Mouse (Mus musculus): ENCODE results near the gene Nmrk2. TPM values are rescaled to one million over a fixed set of nuclear protein-coding genes. Genes with fewer than 3 reads are reported as not detected.

The Nmrk2 gene
- polyA plus RNA-seq (2014; fragmentation: Illumina TruSeq; extraction: RNeasy Lipid Tissue Mini Kit (QIAGEN cat#74804); ENCODE audit: insufficient read depth, low read depth, low replicate concordance): not detected

DNA sequence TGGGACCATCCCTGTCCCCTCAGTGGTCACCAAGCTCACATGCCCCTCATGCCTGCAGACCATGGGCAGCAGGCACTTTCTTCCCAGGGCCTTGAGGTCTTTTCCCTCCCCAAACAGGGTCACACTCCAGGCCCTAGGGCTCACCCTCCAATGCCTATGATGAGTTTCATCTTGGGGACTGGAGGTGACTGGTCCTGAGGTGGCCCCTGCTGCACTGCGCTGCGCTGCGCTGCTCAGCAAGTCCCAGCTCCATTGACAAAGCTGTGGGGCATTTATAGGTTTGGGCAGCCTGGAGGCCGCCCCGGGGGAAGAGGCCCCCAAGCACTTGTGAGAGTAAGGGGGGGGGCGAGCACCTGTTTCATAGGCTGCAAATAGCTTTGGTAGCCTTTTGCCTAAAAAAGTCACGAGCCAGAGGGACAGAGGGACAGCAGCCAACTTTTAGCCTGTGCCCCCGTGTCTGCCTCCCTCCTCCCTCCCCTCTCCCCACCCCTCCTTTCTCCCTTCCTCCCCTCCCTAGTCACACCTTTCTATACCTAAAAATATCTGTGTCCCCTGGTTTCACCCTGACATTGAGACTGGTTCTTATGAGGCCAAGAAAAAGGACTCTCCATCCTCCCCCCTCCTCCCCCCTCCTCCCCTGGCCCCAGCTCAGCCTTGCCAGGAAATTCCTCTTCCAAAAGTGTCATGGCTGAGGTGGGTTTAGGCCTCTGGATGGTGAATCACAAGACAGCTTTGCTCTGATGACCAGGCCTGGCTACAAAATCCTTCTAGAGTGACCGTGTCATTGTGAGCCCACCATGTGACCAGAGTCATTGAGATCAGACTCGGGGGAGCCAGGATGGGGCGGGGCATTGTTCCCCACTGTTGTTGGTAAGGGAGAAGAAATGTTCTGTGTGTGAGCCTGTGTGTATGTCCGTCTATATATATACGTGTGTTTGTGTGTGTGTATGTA lies at the start of gene Nmrk2:
Gene Nmrk2, minus strand, starts transcription at position 245 of the 952 bp plus-strand sequence.

DNA sequence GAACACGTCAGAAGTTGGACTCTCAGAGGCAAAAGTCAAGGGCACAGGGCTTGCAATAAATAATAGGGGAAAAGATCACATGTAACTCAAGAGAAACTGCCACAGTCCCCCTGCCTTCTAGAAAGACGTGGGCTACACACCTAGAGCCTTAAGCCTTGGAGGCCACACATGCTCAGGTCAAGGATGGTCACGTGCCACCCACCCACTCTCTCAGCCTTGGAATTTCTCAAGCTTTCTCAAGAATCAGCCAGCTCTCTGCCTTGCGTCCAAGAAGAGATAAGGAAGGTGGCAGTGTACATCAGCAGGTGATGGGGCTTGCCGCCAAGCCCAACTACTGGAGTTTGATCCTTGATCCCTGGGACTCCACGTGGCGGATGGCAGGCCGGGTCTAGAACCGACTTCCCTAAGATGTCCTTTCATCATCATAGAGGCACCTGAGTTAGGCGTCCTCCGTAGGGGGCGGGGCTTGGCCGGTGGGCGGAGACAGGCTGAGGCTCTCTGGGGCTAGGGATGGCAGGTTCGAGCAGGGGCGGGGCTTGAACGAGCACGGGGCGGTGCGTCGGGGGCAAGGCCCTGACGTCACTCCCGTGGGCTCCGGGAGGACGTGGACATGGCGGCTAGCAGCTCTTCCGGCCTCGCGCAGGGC lies 30.9 kb upstream of the Nmrk2 start, which contains the start of gene Zfr2:
Gene Zfr2, plus strand, starts transcription at position 576 of the 646 bp plus-strand sequence.

DNA sequence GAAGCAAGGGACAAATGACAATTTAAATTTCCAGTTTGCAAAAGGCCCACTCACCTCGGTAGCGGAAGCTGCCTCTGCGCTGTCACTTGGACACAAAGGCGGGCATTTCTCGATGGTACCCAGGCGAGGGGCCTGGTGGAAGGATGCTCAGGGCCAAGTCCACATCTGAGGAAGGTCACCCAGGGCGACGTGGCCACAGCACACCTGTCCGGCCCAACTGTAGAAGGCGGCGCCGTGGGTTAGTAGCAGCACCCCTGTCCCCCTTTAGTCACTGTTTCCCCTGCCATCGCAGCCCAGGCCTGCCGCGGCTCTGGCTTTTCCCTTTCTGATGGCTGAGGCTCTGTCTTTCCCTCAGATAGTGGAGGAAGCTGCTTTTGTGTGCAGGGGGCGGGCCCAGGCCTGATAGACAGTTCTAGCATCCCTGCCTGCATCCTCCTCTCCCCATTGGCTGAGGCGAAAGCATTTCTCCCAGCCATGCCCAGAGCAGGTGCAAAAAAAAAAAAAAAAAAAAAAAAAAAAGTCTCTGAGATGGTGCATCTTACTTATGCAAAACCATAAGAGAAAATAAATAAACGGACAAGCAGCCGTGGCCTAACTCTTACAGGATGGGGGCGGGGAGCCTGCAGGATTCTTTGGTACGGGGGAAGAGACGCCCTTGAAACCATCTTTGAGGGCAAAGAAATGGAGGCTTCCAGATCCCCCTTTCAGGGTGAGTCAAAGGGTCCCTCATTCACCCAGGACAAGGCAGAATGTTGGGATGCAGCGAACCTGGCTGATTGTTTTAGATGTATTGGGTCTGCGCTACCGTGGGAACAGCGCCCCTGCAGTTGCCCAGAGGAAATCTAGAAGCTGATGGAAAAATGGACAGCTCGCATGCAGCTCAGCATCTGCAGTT lies 28.8 kb upstream of the Nmrk2 start, which contains the start of gene Atcay:
Gene Atcay, minus strand, starts transcription at position 396 of the 895 bp plus-strand sequence.

DNA sequence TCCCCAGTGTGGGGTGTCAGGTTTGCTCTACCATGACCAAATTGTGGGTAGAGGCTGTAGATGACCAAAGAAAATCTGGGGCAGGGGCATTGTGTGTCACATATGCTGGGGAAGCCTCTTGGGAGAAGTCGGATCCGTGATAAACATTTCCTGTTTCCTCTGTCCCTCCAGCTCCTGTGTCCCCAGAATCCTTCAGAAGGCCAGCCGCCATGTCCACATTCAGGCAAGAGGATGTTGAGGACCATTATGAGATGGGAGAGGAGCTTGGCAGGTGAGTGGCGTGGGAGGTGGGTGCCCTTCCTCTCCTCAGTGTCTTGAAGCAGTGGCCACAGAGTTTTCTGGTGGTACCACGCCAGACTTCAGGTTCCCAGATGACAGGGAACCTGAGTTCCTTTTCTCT lies 18.0 kb downstream of the Nmrk2 start, which contains the start of gene 4930442H23Rik:
Gene 4930442H23Rik, minus strand, starts transcription at position 45 of the 400 bp plus-strand sequence.

DNA sequence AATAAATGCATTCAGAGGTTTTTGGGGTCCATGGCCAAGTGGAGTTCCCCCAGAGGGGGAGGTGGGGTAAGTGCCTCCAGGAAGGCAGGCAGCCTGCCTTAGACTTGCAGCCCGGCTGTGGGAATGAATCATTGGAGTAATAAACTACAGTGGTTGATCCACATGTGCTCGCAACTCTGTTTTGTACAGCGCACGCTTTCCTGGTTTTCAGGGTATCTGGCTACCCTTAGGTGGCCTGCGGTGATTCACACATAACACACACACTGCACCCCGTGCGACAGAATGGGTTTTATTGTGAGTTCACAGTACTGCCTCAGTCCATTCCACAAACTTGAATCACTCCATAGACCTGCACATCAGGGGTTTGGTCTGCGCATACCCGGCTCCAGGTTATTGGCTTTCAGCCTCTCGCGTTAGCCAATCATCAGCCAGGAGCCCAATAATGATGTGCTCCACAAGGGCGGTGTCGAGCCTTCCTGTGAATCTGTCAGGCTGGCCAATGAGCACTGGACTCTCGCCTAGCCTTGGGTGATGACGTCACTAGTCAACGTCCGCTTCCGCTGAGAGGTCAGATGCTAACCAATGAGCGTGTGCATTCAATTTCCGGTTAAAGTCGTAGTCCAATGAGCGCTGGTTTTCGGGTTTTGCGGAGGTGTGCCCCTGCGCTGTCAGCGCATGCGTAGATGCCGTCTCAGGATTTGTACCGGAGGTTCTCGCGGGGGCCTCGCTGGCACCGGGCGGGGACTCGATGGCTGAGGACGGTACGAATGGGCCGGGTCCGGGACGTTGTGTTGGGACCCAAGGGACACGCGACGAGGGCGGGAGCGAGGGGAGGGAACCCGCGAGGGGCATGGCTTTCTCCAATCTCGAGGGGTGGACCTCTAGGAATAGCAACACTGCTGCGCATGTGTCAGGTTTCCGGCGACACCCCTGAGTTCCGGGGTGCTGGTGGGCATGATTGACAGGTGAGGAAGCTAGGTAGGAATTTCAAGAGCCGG lies 19.2 kb downstream of the Nmrk2 start, which contains the start of gene Dapk3:
Gene Dapk3, plus strand, starts transcription at position 670 of the 998 bp plus-strand sequence.

DNA sequence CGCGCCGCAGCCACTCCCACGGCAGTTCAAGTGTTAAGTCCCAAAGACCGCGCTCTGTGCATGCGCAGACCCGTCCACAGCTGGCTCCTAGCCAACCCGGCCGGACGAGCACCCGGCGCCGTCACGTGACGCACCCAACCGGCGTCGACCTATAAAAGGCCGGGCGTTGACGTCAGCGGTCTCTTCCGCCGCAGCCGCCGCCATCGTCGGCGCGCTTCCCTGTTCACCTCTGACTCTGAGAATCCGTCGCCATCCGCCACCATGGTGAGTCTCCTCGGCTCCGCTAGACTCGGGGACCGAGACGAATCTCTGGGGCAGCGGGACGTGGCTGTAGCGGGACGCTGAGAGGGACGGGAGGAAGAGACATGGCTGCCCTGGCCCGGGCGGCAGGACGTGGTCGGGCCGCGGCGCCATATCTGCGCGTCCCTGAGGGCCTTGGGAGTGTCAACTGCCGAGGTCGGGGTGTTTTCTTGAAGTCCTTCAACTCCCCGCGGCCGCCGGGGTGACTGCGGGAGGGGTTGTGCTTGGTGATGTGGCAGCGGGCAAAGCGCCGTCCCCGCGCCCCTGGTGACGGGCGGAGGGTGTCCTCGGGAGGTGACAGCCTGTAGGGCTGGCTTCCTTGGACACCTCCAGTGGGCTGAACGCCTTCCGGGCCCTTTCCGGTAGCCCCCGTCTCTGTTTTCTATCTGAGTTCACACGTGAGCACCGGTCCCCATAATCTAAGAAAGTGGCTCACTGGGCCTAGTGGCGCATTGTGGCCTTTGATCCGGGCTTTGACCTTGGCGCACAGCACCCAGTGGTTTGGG lies 25.2 kb downstream of the Nmrk2 start, which contains the start of gene Eef2:
Gene Eef2, plus strand, starts transcription at position 166 of the 806 bp plus-strand sequence.

DNA sequence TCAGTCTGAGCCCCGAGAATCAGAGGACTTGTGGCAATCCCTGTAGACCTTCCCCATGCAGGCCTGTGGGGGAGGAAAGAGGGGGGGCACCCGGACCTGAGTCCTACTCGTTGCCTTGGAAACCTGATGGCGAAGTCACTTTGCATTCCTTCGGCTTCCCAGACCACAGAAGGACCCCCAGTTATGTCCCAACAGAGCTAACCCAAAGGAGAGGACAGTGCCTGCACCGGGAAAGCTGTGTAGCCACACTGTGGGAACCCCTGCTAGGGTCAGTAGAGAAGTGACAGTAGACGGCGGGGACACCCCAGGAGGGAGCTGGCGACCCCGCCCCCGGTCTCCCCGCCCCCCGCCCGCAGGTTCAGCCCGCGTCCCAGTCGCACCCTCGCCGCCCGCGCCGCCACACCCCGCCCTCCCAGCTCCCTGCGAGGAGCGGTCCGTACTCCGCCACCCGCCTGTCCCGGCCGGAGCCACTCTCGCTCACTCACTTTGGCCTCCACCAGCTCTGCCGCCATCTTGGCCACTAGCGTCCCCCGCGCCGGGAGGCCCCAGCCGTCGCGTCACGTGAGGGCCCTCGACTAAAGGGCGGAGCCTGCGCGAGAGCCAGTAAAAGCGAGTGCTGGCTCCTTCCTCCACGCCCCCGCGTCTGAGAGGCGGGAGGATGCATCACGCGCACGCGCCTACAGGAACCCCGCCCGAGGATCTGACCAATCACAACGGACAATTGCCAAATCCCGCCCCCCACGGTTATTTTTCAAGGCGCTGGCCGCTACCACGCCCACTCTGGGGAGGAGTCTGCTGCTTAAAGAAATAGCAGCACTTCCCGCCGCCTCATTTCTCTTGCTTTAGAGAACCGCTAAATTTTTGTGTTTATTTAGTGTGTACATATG lies 34.4 kb downstream of the Nmrk2 start, which contains the start of gene Pias4:
Gene Pias4, minus strand, starts transcription at position 724 of the 887 bp plus-strand sequence.

Other genes starting within 250 kb of the Nmrk2 start
- gene Gng7, start 187.1 kb downstream of the Nmrk2 start, polyA plus RNA-seq (2014; fragmentation: Illumina TruSeq; extraction: RNeasy Lipid Tissue Mini Kit (QIAGEN cat#74804); ENCODE audit: insufficient read depth, low read depth, low replicate concordance): 1.2 TPM
- gene Diras1, start 176.4 kb downstream of the Nmrk2 start, polyA plus RNA-seq (2014; fragmentation: Illumina TruSeq; extraction: RNeasy Lipid Tissue Mini Kit (QIAGEN cat#74804); ENCODE audit: insufficient read depth, low read depth, low replicate concordance): not detected
- 15.7 TPM for gene Slc39a3, start 164.6 kb downstream of the Nmrk2 start, polyA plus RNA-seq (2014; fragmentation: Illumina TruSeq; extraction: RNeasy Lipid Tissue Mini Kit (QIAGEN cat#74804); ENCODE audit: insufficient read depth, low read depth, low replicate concordance)
- 57.6 TPM for gene Sgta, start 141.9 kb downstream of the Nmrk2 start, polyA plus RNA-seq (2014; fragmentation: Illumina TruSeq; extraction: RNeasy Lipid Tissue Mini Kit (QIAGEN cat#74804); ENCODE audit: insufficient read depth, low read depth, low replicate concordance)
- gene Thop1, start 132.0 kb downstream of the Nmrk2 start, polyA plus RNA-seq (2014; fragmentation: Illumina TruSeq; extraction: RNeasy Lipid Tissue Mini Kit (QIAGEN cat#74804); ENCODE audit: insufficient read depth, low read depth, low replicate concordance): 9.9 TPM
- 0.13 TPM for gene Creb3l3, start 103.2 kb downstream of the Nmrk2 start, polyA plus RNA-seq (2014; fragmentation: Illumina TruSeq; extraction: RNeasy Lipid Tissue Mini Kit (QIAGEN cat#74804); ENCODE audit: insufficient read depth, low read depth, low replicate concordance)
- 73.9 TPM for gene Map2k2, start 96.1 kb downstream of the Nmrk2 start, polyA plus RNA-seq (2014; fragmentation: Illumina TruSeq; extraction: RNeasy Lipid Tissue Mini Kit (QIAGEN cat#74804); ENCODE audit: insufficient read depth, low read depth, low replicate concordance)
- gene Zbtb7a, start 66.8 kb downstream of the Nmrk2 start, polyA plus RNA-seq (2014; fragmentation: Illumina TruSeq; extraction: RNeasy Lipid Tissue Mini Kit (QIAGEN cat#74804); ENCODE audit: insufficient read depth, low read depth, low replicate concordance): 10.0 TPM
- gene Pias4, start 34.1 kb downstream of the Nmrk2 start, polyA plus RNA-seq (2014; fragmentation: Illumina TruSeq; extraction: RNeasy Lipid Tissue Mini Kit (QIAGEN cat#74804); ENCODE audit: insufficient read depth, low read depth, low replicate concordance): 10.3 TPM
- 581 TPM for gene Eef2, start 25.4 kb downstream of the Nmrk2 start, polyA plus RNA-seq (2014; fragmentation: Illumina TruSeq; extraction: RNeasy Lipid Tissue Mini Kit (QIAGEN cat#74804); ENCODE audit: insufficient read depth, low read depth, low replicate concordance)
- gene Dapk3, start 19.0 kb downstream of the Nmrk2 start, polyA plus RNA-seq (2014; fragmentation: Illumina TruSeq; extraction: RNeasy Lipid Tissue Mini Kit (QIAGEN cat#74804); ENCODE audit: insufficient read depth, low read depth, low replicate concordance): 45.1 TPM
- gene 4930442H23Rik, start 18.2 kb downstream of the Nmrk2 start, polyA plus RNA-seq (2014; fragmentation: Illumina TruSeq; extraction: RNeasy Lipid Tissue Mini Kit (QIAGEN cat#74804); ENCODE audit: insufficient read depth, low read depth, low replicate concordance): not detected
- gene Atcay, start 28.8 kb upstream of the Nmrk2 start, polyA plus RNA-seq (2014; fragmentation: Illumina TruSeq; extraction: RNeasy Lipid Tissue Mini Kit (QIAGEN cat#74804); ENCODE audit: insufficient read depth, low read depth, low replicate concordance): not detected
- gene Zfr2, start 31.1 kb upstream of the Nmrk2 start, polyA plus RNA-seq (2014; fragmentation: Illumina TruSeq; extraction: RNeasy Lipid Tissue Mini Kit (QIAGEN cat#74804); ENCODE audit: insufficient read depth, low read depth, low replicate concordance): 1.4 TPM
- 1.8 TPM for gene Matk, start 50.9 kb upstream of the Nmrk2 start, polyA plus RNA-seq (2014; fragmentation: Illumina TruSeq; extraction: RNeasy Lipid Tissue Mini Kit (QIAGEN cat#74804); ENCODE audit: insufficient read depth, low read depth, low replicate concordance)
- gene Mrpl54, start 64.9 kb upstream of the Nmrk2 start, polyA plus RNA-seq (2014; fragmentation: Illumina TruSeq; extraction: RNeasy Lipid Tissue Mini Kit (QIAGEN cat#74804); ENCODE audit: insufficient read depth, low read depth, low replicate concordance): 97.6 TPM
- 42.2 TPM for gene Apba3, start 64.9 kb upstream of the Nmrk2 start, polyA plus RNA-seq (2014; fragmentation: Illumina TruSeq; extraction: RNeasy Lipid Tissue Mini Kit (QIAGEN cat#74804); ENCODE audit: insufficient read depth, low read depth, low replicate concordance)
- 11.5 TPM for gene Tjp3, start 89.5 kb upstream of the Nmrk2 start, polyA plus RNA-seq (2014; fragmentation: Illumina TruSeq; extraction: RNeasy Lipid Tissue Mini Kit (QIAGEN cat#74804); ENCODE audit: insufficient read depth, low read depth, low replicate concordance)
- gene Pip5k1c, start 90.9 kb upstream of the Nmrk2 start, polyA plus RNA-seq (2014; fragmentation: Illumina TruSeq; extraction: RNeasy Lipid Tissue Mini Kit (QIAGEN cat#74804); ENCODE audit: insufficient read depth, low read depth, low replicate concordance): 25.9 TPM
- gene Cactin, start 119.1 kb upstream of the Nmrk2 start, polyA plus RNA-seq (2014; fragmentation: Illumina TruSeq; extraction: RNeasy Lipid Tissue Mini Kit (QIAGEN cat#74804); ENCODE audit: insufficient read depth, low read depth, low replicate concordance): 14.5 TPM
- 6.3 TPM for gene Tbxa2r, start 126.7 kb upstream of the Nmrk2 start, polyA plus RNA-seq (2014; fragmentation: Illumina TruSeq; extraction: RNeasy Lipid Tissue Mini Kit (QIAGEN cat#74804); ENCODE audit: insufficient read depth, low read depth, low replicate concordance)
- gene Gipc3, start 141.2 kb upstream of the Nmrk2 start, polyA plus RNA-seq (2014; fragmentation: Illumina TruSeq; extraction: RNeasy Lipid Tissue Mini Kit (QIAGEN cat#74804); ENCODE audit: insufficient read depth, low read depth, low replicate concordance): 2.5 TPM
- gene Hmg20b, start 148.4 kb upstream of the Nmrk2 start, polyA plus RNA-seq (2014; fragmentation: Illumina TruSeq; extraction: RNeasy Lipid Tissue Mini Kit (QIAGEN cat#74804); ENCODE audit: insufficient read depth, low read depth, low replicate concordance): 37.1 TPM
- 8.7 TPM for gene Mfsd12, start 155.4 kb upstream of the Nmrk2 start, polyA plus RNA-seq (2014; fragmentation: Illumina TruSeq; extraction: RNeasy Lipid Tissue Mini Kit (QIAGEN cat#74804); ENCODE audit: insufficient read depth, low read depth, low replicate concordance)
- 3.9 TPM for gene 4930404N11Rik, start 163.8 kb upstream of the Nmrk2 start, polyA plus RNA-seq (2014; fragmentation: Illumina TruSeq; extraction: RNeasy Lipid Tissue Mini Kit (QIAGEN cat#74804); ENCODE audit: insufficient read depth, low read depth, low replicate concordance)
- gene Fzr1, start 176.5 kb upstream of the Nmrk2 start, polyA plus RNA-seq (2014; fragmentation: Illumina TruSeq; extraction: RNeasy Lipid Tissue Mini Kit (QIAGEN cat#74804); ENCODE audit: insufficient read depth, low read depth, low replicate concordance): 14.4 TPM
- 41.2 TPM for gene Dohh, start 182.4 kb upstream of the Nmrk2 start, polyA plus RNA-seq (2014; fragmentation: Illumina TruSeq; extraction: RNeasy Lipid Tissue Mini Kit (QIAGEN cat#74804); ENCODE audit: insufficient read depth, low read depth, low replicate concordance)
- gene Gm48551, start 182.4 kb upstream of the Nmrk2 start, polyA plus RNA-seq (2014; fragmentation: Illumina TruSeq; extraction: RNeasy Lipid Tissue Mini Kit (QIAGEN cat#74804); ENCODE audit: insufficient read depth, low read depth, low replicate concordance): 1.4 TPM
- gene Gm48552, start 187.0 kb upstream of the Nmrk2 start, polyA plus RNA-seq (2014; fragmentation: Illumina TruSeq; extraction: RNeasy Lipid Tissue Mini Kit (QIAGEN cat#74804); ENCODE audit: insufficient read depth, low read depth, low replicate concordance): 1.4 TPM
- 4.3 TPM for gene Smim24, start 191.0 kb upstream of the Nmrk2 start, polyA plus RNA-seq (2014; fragmentation: Illumina TruSeq; extraction: RNeasy Lipid Tissue Mini Kit (QIAGEN cat#74804); ENCODE audit: insufficient read depth, low read depth, low replicate concordance)